Mouse (Mus musculus) gastrocnemius, postnatal 10 days (tissue): ENCODE results near the gene Hddc2. TPM values are rescaled to one million over a fixed set of nuclear protein-coding genes. Genes with fewer than 3 reads are reported as not detected.

Source experiments
- DNase-seq: peaks from one replicate; pipeline ENCODE4 v3.0.0; 2021; ENCODE audit warnings: mixed read lengths
- long read RNA-seq, 2 experiments: library from polyadenylated mRNA; stranded (forward); transcript quantifications; one replicate each; pipeline ENCODE4 v2.0.0; 2021
- total RNA-seq, 2 experiments: library from RNA; stranded (reverse); gene quantifications; 2 replicates each; pipeline ENCODE4 v1.2.3; 2021

Gene Hddc2
- total RNA-seq = 10 to 100 TPM; 20.8 to 22.0 TPM
- long read RNA-seq, experiment 1, transcript Hddc2-201 (6 exons, 858 nt) = major isoform, 17 of 23 reads
- long read RNA-seq, experiment 1, partial matches to known transcripts = 1 of 23 reads
- long read RNA-seq, experiment 1, other reads (novel, unspliced or antisense) = 4 of 23 reads
- long read RNA-seq, experiment 2, transcript Hddc2-201 (6 exons, 858 nt) = major isoform, 11 of 11 reads
- long read RNA-seq, experiment 2, partial matches to known transcripts = 0 of 11 reads
- long read RNA-seq, experiment 2, other reads (novel, unspliced or antisense) = 0 of 11 reads

- DNase-seq = peak; percentile 72
Measured at GRCm38 (mm10) chr10:31312865-31313848, at the start of gene Hddc2. Hddc2 (plus strand) TSS chr10:31313383.

- no peak for DNase-seq
Measured at GRCm38 (mm10) chr10:31272738-31273137, 40.4 kb upstream of the Hddc2 start.

- DNase-seq = no peak
Measured at GRCm38 (mm10) chr10:31273171-31273570, 40.0 kb upstream of the Hddc2 start.

GRCm38 (mm10) chr10:31287787-31288186, 25.4 kb upstream of the Hddc2 start:
- no peak for DNase-seq

- no peak for DNase-seq
Measured at GRCm38 (mm10) chr10:31288697-31289390, 24.3 kb upstream of the Hddc2 start.

- DNase-seq = no peak
Measured at GRCm38 (mm10) chr10:31295705-31296104, 17.5 kb upstream of the Hddc2 start.

- DNase-seq = no peak
Measured at GRCm38 (mm10) chr10:31296458-31296857, 16.7 kb upstream of the Hddc2 start.

- DNase-seq = no peak
Measured at GRCm38 (mm10) chr10:31297106-31297505, 16.1 kb upstream of the Hddc2 start.

- DNase-seq = no peak
Measured at GRCm38 (mm10) chr10:31298263-31298662, 14.9 kb upstream of the Hddc2 start.

GRCm38 (mm10) chr10:31298921-31299574, 14.1 kb upstream of the Hddc2 start:
- peak; percentile 46 for DNase-seq

- no peak for DNase-seq
Measured at GRCm38 (mm10) chr10:31300292-31300691, 12.9 kb upstream of the Hddc2 start.

- no peak for DNase-seq
Measured at GRCm38 (mm10) chr10:31303446-31303845, 9.7 kb upstream of the Hddc2 start.

- DNase-seq = no peak
Measured at GRCm38 (mm10) chr10:31307024-31307598, 6.1 kb upstream of the Hddc2 start.

- DNase-seq = no peak
Measured at GRCm38 (mm10) chr10:31318491-31318890, 5.3 kb downstream of the Hddc2 start.

GRCm38 (mm10) chr10:31329436-31329835, 16.3 kb downstream of the Hddc2 start:
- DNase-seq = no peak

GRCm38 (mm10) chr10:31330286-31330962, 17.2 kb downstream of the Hddc2 start:
- no peak for DNase-seq

GRCm38 (mm10) chr10:31331225-31331775, 18.1 kb downstream of the Hddc2 start:
- DNase-seq = peak; percentile 20

- no peak for DNase-seq
Measured at GRCm38 (mm10) chr10:31336432-31336831, 23.2 kb downstream of the Hddc2 start.

- DNase-seq = no peak
Measured at GRCm38 (mm10) chr10:31346401-31346800, 33.2 kb downstream of the Hddc2 start.

- DNase-seq = no peak
Measured at GRCm38 (mm10) chr10:31351056-31351455, 37.9 kb downstream of the Hddc2 start.
